Mouse (Mus musculus) liver, postnatal 0 days (tissue): ENCODE measurements around the gene Clrn1.

ENCODE experiments used
- CTCF ChIP-seq: sonication (generic); IDR thresholded peaks from 2 replicates; pipeline ENCODE4 v1.5.1; 2016; ENCODE audit warnings: antibody characterized with exemption, low read depth
- EP300 ChIP-seq: IDR thresholded peaks from 2 replicates; pipeline ENCODE4 v1.6.1; 2016; ENCODE audit warnings: antibody characterized with exemption, low read depth, mild to moderate bottlenecking

DNA sequence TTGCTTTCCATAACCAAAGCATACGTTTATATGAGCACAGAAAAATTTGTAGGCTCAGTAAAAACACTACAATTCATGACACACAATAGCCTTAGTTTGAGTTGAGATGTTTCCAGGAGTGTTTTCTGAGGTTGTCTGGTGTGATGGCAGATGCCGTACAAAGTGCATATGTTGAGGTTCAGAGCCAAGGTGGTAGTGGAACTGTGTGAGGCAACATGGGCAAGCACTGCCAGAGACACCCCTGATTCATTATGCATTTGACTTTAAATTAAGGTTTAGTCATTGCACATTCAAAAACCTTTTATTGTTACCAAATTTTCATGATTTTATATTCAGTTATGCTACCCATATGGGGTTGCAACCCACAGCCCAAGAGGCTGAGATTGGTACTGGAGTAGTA, 19.5 kb upstream of the Clrn1 start:
- no peak for TF ChIP-seq CTCF
- no peak for TF ChIP-seq EP300
